Mouse (Mus musculus): Measurements from ENCODE around the gene Ifnlr1.

DNA sequence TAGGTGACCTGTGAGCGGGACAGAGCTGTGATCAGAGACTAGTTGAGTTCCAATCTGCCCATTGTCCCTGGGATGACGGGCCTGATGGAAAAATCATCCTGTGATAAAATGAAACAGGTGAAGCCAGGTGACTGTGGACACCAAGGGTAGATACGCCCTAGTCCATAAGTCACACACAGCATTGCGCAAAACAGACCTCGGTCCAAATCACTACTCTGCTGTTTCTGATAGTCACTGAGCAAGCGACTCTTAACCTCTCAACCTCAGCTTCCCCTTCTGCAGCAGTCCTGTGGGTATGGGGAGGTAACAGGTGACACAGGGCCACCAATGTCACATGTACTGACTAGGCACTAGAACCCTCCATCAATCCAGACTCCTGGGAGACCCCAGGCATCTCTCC, 20.0 kb downstream of the Ifnlr1 start:
- no peak for TF ChIP-seq CTCF (IDR thresholded peaks at IDR 0.05; ENCODE audit: control insufficient read depth, insufficient read depth, insufficient read length)
- TF ChIP-seq MAX (IDR thresholded peaks at IDR 0.05), result no peak
- TF ChIP-seq MYOD1 (IDR thresholded peaks at IDR 0.05; ENCODE audit: control insufficient read depth, insufficient read length, low read depth), result no peak
- TF ChIP-seq CEBPB (IDR thresholded peaks at IDR 0.05; ENCODE audit: low read depth), result no peak

Data from C2C12 (cell line).